Mouse (Mus musculus): ENCODE results near the gene Gm20388. TPM values are rescaled to one million over a fixed set of nuclear protein-coding genes. Genes with fewer than 3 reads are reported as not detected.
A peak's percentile ranks its signal among the peaks of the same experiment; 100 is the strongest.

Gene Gm20388
- total and polyA plus RNA-seq, 2 experiments from 2014 or later: 17.3 TPM; not detected in 1

- Histone ChIP-seq H3K4me1 (ENCODE audit: control insufficient read depth, insufficient read depth) (peaks cover 6% of the 10 kb centered on the region; the same call in 1 of the 2 replicates), H3K27me3 (ENCODE audit: control insufficient read depth, insufficient read depth, low read length) (0 out of 2 replicates have a peak, but pooled peaks cover 2% of the 10 kb centered on the region), H3K4me3 (ENCODE audit: low read depth, low read length) (no peak overlapping the region), H3K36me3 (replicated peaks; ENCODE audit: control insufficient read depth, insufficient read depth, low read length) (no peaks in the 10 kb centered on the region), H3K4me2 (ENCODE audit: low read depth, low read length) (no peak overlapping the region), H3K9ac (replicated peaks; ENCODE audit: low read depth, low read length) (no peak overlapping the region), H3K9me3 (replicated peaks; ENCODE audit: control insufficient read depth, low read length) (no peaks in the 10 kb centered on the region), H3K27ac (ENCODE audit: low read depth) (peak overlapping the region; percentile 49)
- 39% methylated on average over 6 of the region's 6 CpGs for WGBS
- DNase-seq (ENCODE audit: low spot score) (peak; percentile 50), ATAC-seq (ENCODE audit: insufficient read depth, low read depth) (peak; percentile 81)
- TF ChIP-seq CTCF (IDR thresholded peaks at IDR 0.05; ENCODE audit: low read depth): no peak; the same call in 1 of the 2 replicates
- no peak for TF ChIP-seq EP300 (IDR thresholded peaks at IDR 0.05; ENCODE audit: low read depth)
Observed at GRCm38 (mm10) chr8:124105869-124106268, 4195.2 kb downstream of the Gm20388 start.

GRCm38 (mm10) chr8:124106328-124107195 lies 4195.9 kb downstream of the Gm20388 start:
- no peaks in the 10 kb centered on the region for H3K36me3 ChIP-seq (replicated peaks; ENCODE audit: control insufficient read depth, insufficient read depth, low read length)
- H3K4me3 ChIP-seq (ENCODE audit: low read depth, low read length): no peak overlapping the region
- no peaks in the 10 kb centered on the region for H3K9me3 ChIP-seq (replicated peaks; ENCODE audit: control insufficient read depth, low read length)
- ATAC-seq (ENCODE audit: insufficient read depth, low read depth): peak; percentile 12; the same call in 1 of the 2 replicates
- H3K4me2 ChIP-seq (ENCODE audit: low read depth, low read length): no peak overlapping the region
- H3K4me1 ChIP-seq (ENCODE audit: control insufficient read depth, insufficient read depth): peaks cover 6% of the 10 kb centered on the region; the same call in 1 of the 2 replicates
- no peak overlapping the region; the same call in 1 of the 2 replicates for H3K27ac ChIP-seq (ENCODE audit: low read depth)
- H3K9ac ChIP-seq (replicated peaks; ENCODE audit: low read depth, low read length): no peak overlapping the region
- peak; percentile 37 for DNase-seq (ENCODE audit: low spot score)
- no peak for TF ChIP-seq CTCF (IDR thresholded peaks at IDR 0.05; ENCODE audit: low read depth)
- no peak for TF ChIP-seq EP300 (IDR thresholded peaks at IDR 0.05; ENCODE audit: low read depth)
- WGBS: 67% methylated on average over 7 of the region's 7 CpGs
- H3K27me3 ChIP-seq (ENCODE audit: control insufficient read depth, insufficient read depth, low read length): no peaks in the 10 kb centered on the region

- WGBS: 73% methylated on average over 10 of the region's 10 CpGs
- no peak for ATAC-seq (ENCODE audit: insufficient read depth, low read depth)
- Histone ChIP-seq H3K36me3 (replicated peaks; ENCODE audit: control insufficient read depth, insufficient read depth, low read length) (no peaks in the 10 kb centered on the region), H3K9ac (replicated peaks; ENCODE audit: low read depth, low read length) (no peak overlapping the region), H3K27me3 (ENCODE audit: control insufficient read depth, insufficient read depth, low read length) (no peaks in the 10 kb centered on the region), H3K4me1 (ENCODE audit: control insufficient read depth, insufficient read depth) (no peaks in the 10 kb centered on the region), H3K4me3 (ENCODE audit: low read depth, low read length) (no peak overlapping the region), H3K4me2 (ENCODE audit: low read depth, low read length) (no peak overlapping the region), H3K27ac (ENCODE audit: low read depth) (no peak overlapping the region), H3K9me3 (replicated peaks; ENCODE audit: control insufficient read depth, low read length) (peaks cover 6% of the 10 kb centered on the region; the same call in 1 of the 2 replicates)
- no peak for DNase-seq (ENCODE audit: low spot score)
- TF ChIP-seq EP300 (IDR thresholded peaks at IDR 0.05; ENCODE audit: low read depth) (no peak), CTCF (IDR thresholded peaks at IDR 0.05; ENCODE audit: low read depth) (no peak)
Observed at GRCm38 (mm10) chr8:124113108-124113507, 4202.5 kb downstream of the Gm20388 start.

DNA sequence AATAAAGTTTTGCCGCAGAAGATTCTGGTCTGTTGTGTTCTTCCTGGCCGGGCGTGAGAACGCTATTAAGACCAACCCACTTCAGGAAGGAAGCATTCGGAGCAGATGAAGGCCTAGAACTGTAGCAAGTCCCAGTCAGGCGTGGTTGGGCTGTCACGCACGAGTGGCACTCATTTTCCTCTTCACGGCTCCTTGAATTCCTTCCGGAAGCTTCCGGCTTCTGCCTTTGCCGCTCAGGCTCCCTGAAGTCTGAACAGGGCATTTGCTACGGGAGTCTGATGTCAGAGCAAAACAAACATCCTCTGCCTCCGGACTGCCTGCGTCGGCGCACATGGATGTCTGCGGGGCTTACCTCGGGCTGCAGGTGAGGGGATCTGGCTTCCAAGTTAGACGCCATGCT lies 4214.6 kb downstream of the Gm20388 start:
- TF ChIP-seq CTCF (IDR thresholded peaks at IDR 0.05; ENCODE audit: low read depth) (no peak), EP300 (IDR thresholded peaks at IDR 0.05; ENCODE audit: low read depth) (no peak)
- DNase-seq (ENCODE audit: low spot score) (no peak), ATAC-seq (ENCODE audit: insufficient read depth, low read depth) (no peak)
- Histone ChIP-seq H3K4me1 (ENCODE audit: control insufficient read depth, insufficient read depth) (no peaks in the 10 kb centered on the region), H3K9ac (replicated peaks; ENCODE audit: low read depth, low read length) (no peak overlapping the region), H3K9me3 (replicated peaks; ENCODE audit: control insufficient read depth, low read length) (no peaks in the 10 kb centered on the region), H3K4me3 (ENCODE audit: low read depth, low read length) (no peak overlapping the region), H3K27me3 (ENCODE audit: control insufficient read depth, insufficient read depth, low read length) (no peaks in the 10 kb centered on the region), H3K4me2 (ENCODE audit: low read depth, low read length) (no peak overlapping the region), H3K36me3 (replicated peaks; ENCODE audit: control insufficient read depth, insufficient read depth, low read length) (no peaks in the 10 kb centered on the region), H3K27ac (ENCODE audit: low read depth) (no peak overlapping the region)
- 94% methylated on average over 20 of the region's 20 CpGs for WGBS

DNA sequence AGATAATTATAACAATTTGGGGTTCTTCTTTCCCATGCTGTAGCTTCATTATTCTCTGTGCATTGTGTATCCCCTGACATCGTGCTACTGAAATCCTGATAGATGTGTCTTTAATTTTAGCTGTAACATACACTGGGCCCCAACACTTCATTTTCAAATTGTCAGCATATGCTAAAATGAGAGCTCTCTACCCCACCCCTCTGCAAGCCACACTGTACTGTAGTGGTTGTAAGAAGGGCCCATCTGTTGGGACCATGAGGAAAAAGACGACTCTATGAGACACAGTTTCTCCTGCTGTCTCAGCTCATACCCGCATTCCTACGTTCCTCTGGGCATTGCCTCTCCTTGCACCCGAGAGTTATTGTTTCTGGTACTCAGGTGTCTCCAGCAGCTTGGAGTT lies 4226.6 kb downstream of the Gm20388 start:
- no peak overlapping the region for H3K4me2 ChIP-seq (ENCODE audit: low read depth, low read length)
- TF ChIP-seq EP300 (IDR thresholded peaks at IDR 0.05; ENCODE audit: low read depth) (no peak), CTCF (IDR thresholded peaks at IDR 0.05; ENCODE audit: low read depth) (no peak)
- WGBS: 64% methylated on average over 5 of the region's 5 CpGs
- H3K36me3 ChIP-seq (replicated peaks; ENCODE audit: control insufficient read depth, insufficient read depth, low read length): no peaks in the 10 kb centered on the region
- H3K4me3 ChIP-seq (ENCODE audit: low read depth, low read length): no peak overlapping the region
- DNase-seq (ENCODE audit: low spot score) (no peak), ATAC-seq (ENCODE audit: insufficient read depth, low read depth) (no peak)
- no peaks in the 10 kb centered on the region for H3K9me3 ChIP-seq (replicated peaks; ENCODE audit: control insufficient read depth, low read length)
- no peak overlapping the region for H3K9ac ChIP-seq (replicated peaks; ENCODE audit: low read depth, low read length)
- peaks cover 18% of the 10 kb centered on the region; the same call in 1 of the 2 replicates for H3K4me1 ChIP-seq (ENCODE audit: control insufficient read depth, insufficient read depth)
- no peak overlapping the region for H3K27ac ChIP-seq (ENCODE audit: low read depth)
- H3K27me3 ChIP-seq (ENCODE audit: control insufficient read depth, insufficient read depth, low read length): no peaks in the 10 kb centered on the region
